Mouse (Mus musculus): Measurements from ENCODE around the gene Olfr397.

Olfr397 gene

DNA sequence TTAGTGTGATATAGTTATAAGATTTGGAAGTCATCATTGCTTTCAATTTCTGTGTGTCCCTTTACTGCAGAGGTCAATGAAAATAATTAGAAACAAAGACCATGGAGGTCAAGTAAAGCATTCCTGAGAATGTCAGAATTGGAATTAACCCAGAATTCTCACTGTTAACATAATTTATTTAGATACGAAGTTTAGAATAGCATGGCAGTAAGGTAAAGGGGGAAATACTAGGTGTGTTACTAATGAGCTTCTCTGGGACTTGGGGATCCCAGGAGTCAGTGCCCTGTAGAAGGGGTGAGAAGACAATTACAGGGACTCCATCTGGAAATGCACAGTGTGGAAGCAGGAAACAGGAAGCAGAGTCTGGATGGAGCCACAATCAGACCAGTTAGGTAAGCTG, at the start of gene Olfr397:
Gene Olfr397 (plus strand): TSS at position 301 of the 400 bp plus-strand sequence.
- no peak for DNase-seq (ENCODE audit: low read depth in 1 of 2, low spot score in 2 of 2)

DNA sequence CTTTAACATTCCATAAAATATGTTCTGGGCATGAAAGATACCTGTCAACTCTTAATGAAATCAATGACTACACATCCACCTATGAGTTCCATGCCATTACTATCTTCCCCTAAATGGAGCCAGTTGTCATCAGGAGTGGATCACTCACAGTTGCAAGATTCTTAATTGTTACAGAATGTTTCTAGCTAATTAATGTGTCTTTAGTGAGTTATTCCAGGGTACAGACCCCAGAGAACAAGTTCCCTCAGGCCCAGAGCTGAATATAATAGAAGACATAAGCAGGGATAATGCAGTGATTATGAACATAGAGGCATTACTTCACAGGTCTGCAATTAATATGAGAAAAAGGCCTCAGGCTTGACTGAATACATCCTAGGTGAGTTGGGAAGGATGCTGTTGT, 24.2 kb upstream of the Olfr397 start, which contains the start of gene Olfr23:
Gene Olfr23 (plus strand): TSS at position 301 of the 400 bp plus-strand sequence.
- no peak for DNase-seq (ENCODE audit: low read depth in 1 of 2, low spot score in 2 of 2)

DNA sequence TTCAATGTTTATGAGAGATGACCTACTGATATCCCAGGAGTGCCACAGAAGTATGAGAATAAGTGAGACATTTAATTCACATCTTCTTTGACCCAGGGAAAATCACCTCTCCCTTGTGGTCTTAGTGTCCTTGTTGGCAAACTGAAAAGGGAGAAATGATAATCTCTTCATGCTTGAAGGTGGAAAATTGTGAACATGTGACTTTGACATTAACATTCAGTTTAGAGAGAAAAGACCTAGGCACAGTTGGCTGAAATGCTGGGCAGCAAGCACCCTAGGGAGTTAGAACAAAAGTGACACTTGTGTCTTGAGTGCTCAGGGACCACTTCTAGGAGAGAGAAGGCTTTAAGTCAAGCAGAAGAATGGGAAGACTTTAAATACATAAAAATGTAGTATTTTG, 29.7 kb downstream of the Olfr397 start, which contains the start of gene Olfr398:
Gene Olfr398 (minus strand): TSS at position 101 of the 400 bp plus-strand sequence.
- no peak for DNase-seq (ENCODE audit: low read depth in 1 of 2, low spot score in 2 of 2)

DNA sequence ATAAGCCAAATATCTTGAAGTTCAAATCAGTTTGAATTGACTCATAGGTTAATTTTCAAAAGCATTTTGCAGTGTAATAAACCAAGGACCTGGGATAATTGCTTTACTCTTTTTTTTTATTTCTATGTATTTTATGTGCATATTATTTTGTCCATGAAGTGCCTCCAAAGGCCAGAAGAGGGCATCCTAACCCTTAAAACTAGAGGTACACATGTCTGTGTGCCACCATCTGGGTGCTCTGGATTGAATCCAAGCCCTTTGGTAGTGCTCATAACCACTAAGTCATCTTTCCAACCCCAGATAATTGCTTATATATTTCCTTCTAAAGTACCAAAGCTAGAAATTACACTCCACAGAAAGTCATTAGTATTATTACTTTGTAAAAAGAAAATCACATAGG, 32.5 kb downstream of the Olfr397 start:
- DNase-seq (ENCODE audit: low read depth in 1 of 2, low spot score in 2 of 2) = no peak

All from monocyte, adult 2 months (primary cell).